Mouse (Mus musculus): ENCODE measurements around the gene Rpl18. TPM values are rescaled to one million over a fixed set of nuclear protein-coding genes. Genes with fewer than 3 reads are reported as not detected.

Rpl18 gene
- polyA plus RNA-seq, 1 experiment from 2014 or later = 540 TPM

DNA sequence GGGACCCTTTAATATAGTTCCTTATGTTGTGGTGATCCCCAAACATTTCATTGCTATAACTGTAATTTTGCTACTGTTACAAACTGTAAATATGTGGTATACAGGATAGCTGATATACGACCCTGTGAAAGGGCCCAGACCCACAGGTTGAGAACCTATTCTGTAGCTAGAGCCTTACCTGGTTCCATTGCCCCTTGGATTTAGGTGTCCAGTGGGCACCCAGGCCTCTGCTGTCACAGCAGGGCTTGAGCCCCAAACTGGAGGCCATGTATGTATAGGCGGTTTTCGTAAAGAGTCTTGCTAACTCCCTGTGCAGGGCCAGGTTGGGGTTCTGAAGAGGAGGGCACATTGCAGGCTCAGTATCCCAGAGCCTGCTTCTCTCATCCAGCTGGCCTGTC lies 1.2 kb downstream of the Rpl18 start:
- no peaks in the 10 kb centered on the region for H3K27me3 ChIP-seq
- 0 out of 2 replicates have a peak overlapping the region, but pooled peaks have one; percentile 89 for H3K27ac ChIP-seq
- H3K36me3 ChIP-seq = peaks cover 36% of the 10 kb centered on the region
- no peaks in the 10 kb centered on the region for H3K9me3 ChIP-seq (replicated peaks)
- peak overlapping the region; percentile 86; the same call in 1 of the 2 replicates for H3K9ac ChIP-seq
- WGBS = 86% methylated on average over 3 of the region's 3 CpGs
- H3K4me1 ChIP-seq (replicated peaks) = peaks cover 43% of the 10 kb centered on the region
- peak overlapping the region; percentile 80 for H3K4me2 ChIP-seq
- H3K4me3 ChIP-seq = peak overlapping the region; percentile 69
- no peak for ATAC-seq (replicated peaks; ENCODE audit: insufficient number of reproducible peaks, insufficient read depth, low FRiP score, low read depth)

DNA sequence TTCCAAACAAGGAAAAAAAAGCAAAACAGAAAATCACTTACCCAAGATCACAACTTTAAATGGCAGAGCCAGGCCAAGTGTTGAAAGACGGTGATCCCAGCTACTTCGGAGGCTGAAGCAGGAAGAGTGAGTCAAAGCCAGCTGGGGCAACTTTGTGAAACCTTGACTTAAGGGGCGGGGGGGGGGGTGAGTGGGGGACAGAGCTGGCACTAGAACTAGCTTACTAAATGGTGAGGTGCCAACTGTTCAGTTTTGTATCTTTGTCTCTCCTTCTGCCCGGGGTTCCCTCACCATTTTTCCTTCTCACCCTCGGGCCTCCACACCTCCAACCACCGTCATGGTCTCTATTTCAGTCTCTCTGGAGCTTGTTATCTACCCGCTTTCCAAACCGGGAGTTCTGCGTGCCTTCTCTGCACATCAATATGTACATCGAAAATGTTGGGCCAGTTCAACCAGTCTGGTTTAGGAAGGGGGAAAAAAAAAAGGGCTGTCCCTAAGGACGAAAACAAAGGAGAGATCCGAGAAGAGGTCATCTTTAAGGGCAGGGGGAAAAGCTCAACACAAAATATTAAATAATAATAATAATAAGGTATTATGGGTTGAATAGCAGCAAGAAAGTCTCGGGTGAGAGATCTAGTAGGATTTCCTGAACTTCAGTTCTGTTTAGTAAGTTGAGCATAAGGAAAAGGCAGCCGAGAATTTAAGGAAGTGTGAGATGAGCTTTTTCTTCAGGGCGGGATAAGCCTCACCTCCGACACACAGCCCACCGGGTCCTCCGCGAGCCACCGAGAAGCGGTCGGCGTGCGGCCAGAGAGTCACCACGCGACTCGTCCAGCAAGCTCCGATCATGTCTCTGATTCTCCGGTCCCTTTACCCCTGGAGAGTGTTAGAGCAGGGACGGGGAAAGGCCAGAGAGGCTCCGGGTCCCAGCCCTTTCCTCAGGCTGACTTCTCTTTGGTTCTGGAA lies 2.0 kb downstream of the Rpl18 start:
- ATAC-seq (replicated peaks; ENCODE audit: insufficient number of reproducible peaks, insufficient read depth, low FRiP score, low read depth) = peak; percentile 18; the same call in 1 of the 2 replicates
- Histone ChIP-seq H3K36me3 (peaks cover 30% of the 10 kb centered on the region), H3K4me1 (replicated peaks) (peaks cover 43% of the 10 kb centered on the region)

GRCm38 (mm10) chr7:45717918-45718297 lies 2.7 kb downstream of the Rpl18 start, which contains the start of gene Sphk2:
Gene Sphk2, minus strand, starts transcription at chr7:45718002.
- H3K27ac ChIP-seq = peak within 1 kb of the TSS; percentile 89
- peak; percentile 76 for ATAC-seq (replicated peaks; ENCODE audit: insufficient number of reproducible peaks, insufficient read depth, low FRiP score, low read depth)
- H3K36me3 ChIP-seq = peaks cover 23% of the 10 kb centered on the region
- H3K4me1 ChIP-seq (replicated peaks) = peaks cover 43% of the 10 kb centered on the region
- 0% methylated on average over 41 of the region's 41 CpGs for WGBS
- H3K27me3 ChIP-seq = no peaks in the 10 kb centered on the region
- H3K9ac ChIP-seq = peak within 1 kb of the TSS; percentile 88
- H3K4me3 ChIP-seq = peak within 1 kb of the TSS; percentile 69
- H3K9me3 ChIP-seq (replicated peaks) = no peaks in the 10 kb centered on the region
- H3K4me2 ChIP-seq = peak within 1 kb of the TSS; percentile 80

More for the DNA sequence above, 2.0 kb downstream of the Rpl18 start:
- Histone ChIP-seq H3K4me3 (peak overlapping the region; percentile 69), H3K27ac (peak overlapping the region; percentile 89), H3K9ac (peak overlapping the region; percentile 86), H3K9me3 (replicated peaks) (no peaks in the 10 kb centered on the region), H3K4me2 (peak overlapping the region; percentile 80), H3K27me3 (no peaks in the 10 kb centered on the region)
- 6% methylated on average over 31 of the region's 31 CpGs for WGBS

- peaks cover 43% of the 10 kb centered on the region for H3K4me1 ChIP-seq (replicated peaks)
- peak overlapping the region; percentile 85 for H3K27ac ChIP-seq
- H3K9me3 ChIP-seq (replicated peaks) = no peaks in the 10 kb centered on the region
- peak overlapping the region; percentile 64 for H3K4me2 ChIP-seq
- no peak for ATAC-seq (replicated peaks; ENCODE audit: insufficient number of reproducible peaks, insufficient read depth, low FRiP score, low read depth)
- no peaks in the 10 kb centered on the region for H3K27me3 ChIP-seq
- H3K4me3 ChIP-seq = peak overlapping the region; percentile 69
- whole genome bisulfite sequencing = under 1% methylated on average over 20 of the region's 20 CpGs
- peaks cover 20% of the 10 kb centered on the region for H3K36me3 ChIP-seq
- H3K9ac ChIP-seq = peak overlapping the region; percentile 88
Measured at GRCm38 (mm10) chr7:45718331-45718730, 3.1 kb downstream of the Rpl18 start.

GRCm38 (mm10) chr7:45719180-45719579 lies 3.9 kb downstream of the Rpl18 start:
- Histone ChIP-seq H3K36me3 (peaks cover 26% of the 10 kb centered on the region), H3K9ac (peak overlapping the region; percentile 88), H3K27me3 (no peaks in the 10 kb centered on the region), H3K4me1 (replicated peaks) (peaks cover 39% of the 10 kb centered on the region), H3K9me3 (replicated peaks) (no peaks in the 10 kb centered on the region), H3K4me2 (peak overlapping the region; percentile 64), H3K4me3 (peak overlapping the region; percentile 69), H3K27ac (no peak overlapping the region)
- ATAC-seq (replicated peaks; ENCODE audit: insufficient number of reproducible peaks, insufficient read depth, low FRiP score, low read depth) = no peak
- 74% methylated on average over 10 of the region's 10 CpGs for WGBS

DNA sequence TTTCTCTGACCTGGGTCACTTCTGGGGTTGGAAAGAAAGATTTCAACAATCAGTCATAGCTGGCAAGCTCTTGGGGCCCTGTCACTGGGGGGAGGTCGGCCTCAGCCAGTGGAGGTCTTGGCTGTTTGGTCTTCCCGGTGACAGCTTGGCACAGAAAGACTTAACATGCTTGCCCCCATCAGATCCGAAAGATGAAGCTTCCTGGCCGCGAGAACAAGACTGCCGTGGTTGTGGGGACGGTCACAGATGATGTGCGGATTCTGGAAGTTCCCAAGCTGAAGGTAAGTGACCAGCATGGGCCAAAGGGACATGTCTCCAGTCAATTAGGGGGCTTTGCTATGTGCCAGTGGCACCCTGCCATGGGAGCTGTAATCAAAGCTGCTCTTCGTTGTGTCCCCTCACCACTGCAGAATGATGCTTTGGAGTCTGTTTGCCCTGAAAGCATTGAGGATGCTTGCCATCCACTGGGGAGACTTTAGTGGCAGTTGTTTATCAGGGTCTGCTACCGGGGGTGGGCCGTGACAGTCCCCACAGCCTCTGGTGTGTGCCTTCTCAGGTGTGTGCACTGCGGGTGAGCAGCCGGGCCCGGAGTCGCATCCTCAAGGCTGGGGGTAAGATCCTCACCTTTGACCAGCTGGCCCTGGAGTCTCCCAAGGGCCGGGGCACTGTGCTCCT lies 4.6 kb downstream of the Rpl18 start:
- ATAC-seq (replicated peaks; ENCODE audit: insufficient number of reproducible peaks, insufficient read depth, low FRiP score, low read depth) = no peak
- Histone ChIP-seq H3K4me2 (peak overlapping the region; percentile 64; the same call in 1 of the 2 replicates), H3K9me3 (replicated peaks) (no peaks in the 10 kb centered on the region), H3K9ac (no peak overlapping the region), H3K36me3 (peaks cover 29% of the 10 kb centered on the region), H3K4me1 (replicated peaks) (peaks cover 33% of the 10 kb centered on the region), H3K27me3 (no peaks in the 10 kb centered on the region), H3K27ac (no peak overlapping the region), H3K4me3 (no peak overlapping the region)
- WGBS = 88% methylated on average over 16 of the region's 16 CpGs

DNA sequence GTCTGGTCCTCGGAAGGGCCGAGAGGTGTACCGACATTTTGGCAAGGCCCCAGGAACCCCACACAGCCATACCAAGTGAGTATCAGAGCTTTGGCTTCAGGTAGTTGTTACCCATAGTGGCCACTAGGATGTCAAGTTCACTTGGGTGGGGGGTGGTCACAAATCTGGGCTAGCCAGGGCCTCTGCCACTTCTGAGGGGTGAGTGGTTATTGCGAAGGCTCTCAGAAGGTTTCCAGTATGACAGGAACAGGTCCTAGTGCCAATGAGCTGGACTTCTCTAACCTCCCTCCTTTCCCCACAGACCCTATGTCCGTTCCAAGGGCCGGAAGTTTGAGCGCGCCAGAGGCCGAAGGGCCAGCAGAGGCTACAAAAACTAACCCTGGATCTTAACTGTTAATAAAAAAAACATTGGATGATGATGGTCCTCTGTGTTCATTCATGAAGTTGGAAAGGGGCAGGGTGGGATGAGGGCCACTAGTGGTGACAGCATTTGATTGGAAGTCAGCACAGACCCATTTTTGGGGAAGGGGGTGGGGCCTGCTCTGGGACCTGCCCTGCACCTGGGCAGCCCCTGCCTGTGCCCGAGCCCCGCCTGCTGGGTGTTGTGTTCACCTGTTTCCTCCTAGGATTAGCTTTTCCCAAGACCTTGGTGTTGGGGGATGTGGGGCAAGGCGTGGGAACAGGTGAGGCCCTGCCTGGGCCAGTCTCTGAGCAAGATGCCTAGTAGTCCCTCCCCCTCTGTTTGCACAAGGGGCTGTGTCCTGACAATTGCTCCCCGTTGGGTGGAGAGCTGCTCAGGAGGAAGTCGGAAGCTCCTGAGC lies 5.4 kb downstream of the Rpl18 start, which contains the start of gene Fam83e:
TSS of gene Fam83e (plus strand) at position 800 of the 821 bp plus-strand sequence.
- no peak within 1 kb of the TSS for H3K9ac ChIP-seq
- WGBS = 74% methylated on average over 14 of the region's 14 CpGs
- no peak for ATAC-seq (replicated peaks; ENCODE audit: insufficient number of reproducible peaks, insufficient read depth, low FRiP score, low read depth)

GRCm38 (mm10) chr7:45721234-45721571 lies 5.9 kb downstream of the Rpl18 start:
- ATAC-seq (replicated peaks; ENCODE audit: insufficient number of reproducible peaks, insufficient read depth, low FRiP score, low read depth) = no peak

More for the DNA sequence above, 5.4 kb downstream of the Rpl18 start, which contains the start of gene Fam83e:
- Histone ChIP-seq H3K27me3 (no peaks in the 10 kb centered on the region), H3K4me2 (no peak within 1 kb of the TSS), H3K36me3 (peaks cover 29% of the 10 kb centered on the region), H3K9me3 (replicated peaks) (no peaks in the 10 kb centered on the region), H3K27ac (no peak within 1 kb of the TSS), H3K4me1 (replicated peaks) (peaks cover 30% of the 10 kb centered on the region), H3K4me3 (no peak within 1 kb of the TSS)

DNA sequence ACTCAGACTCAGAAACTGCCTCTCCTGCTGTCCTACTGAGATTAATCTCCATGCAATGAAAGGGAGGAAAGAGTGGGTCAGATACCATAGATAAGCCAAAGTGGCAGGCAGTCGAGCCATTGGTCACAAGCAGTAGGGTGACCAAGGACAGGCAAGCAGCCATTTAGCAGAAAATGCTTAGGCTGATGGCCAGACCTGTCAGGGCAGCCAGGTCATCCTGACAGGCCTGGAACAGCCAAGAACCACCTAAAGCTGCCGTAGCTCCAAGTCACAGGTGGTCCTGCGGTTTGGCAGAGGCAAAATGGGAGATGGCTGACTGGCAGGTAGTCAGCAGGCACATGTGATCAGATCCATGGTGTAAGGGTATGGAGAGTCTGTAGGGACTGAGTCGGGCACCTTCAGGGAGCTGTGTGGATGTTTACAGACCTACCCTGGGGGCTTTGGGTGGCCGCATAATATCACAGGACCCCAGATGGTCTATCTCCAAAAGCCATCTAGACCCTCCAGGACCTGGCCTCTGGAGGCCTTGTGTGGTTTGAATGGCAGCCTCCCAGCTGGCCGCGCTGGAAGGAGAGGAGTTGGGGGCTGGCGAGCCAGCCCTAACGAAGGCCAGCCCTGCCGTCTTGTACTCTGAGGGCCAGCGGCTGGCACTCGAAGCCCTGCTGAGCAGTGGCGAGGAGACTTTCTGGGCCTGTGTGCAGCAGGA lies 6.5 kb downstream of the Rpl18 start:
- H3K27ac ChIP-seq = no peak overlapping the region
- ATAC-seq (replicated peaks; ENCODE audit: insufficient number of reproducible peaks, insufficient read depth, low FRiP score, low read depth) = no peak
- H3K4me3 ChIP-seq = no peak overlapping the region
- no peak overlapping the region for H3K9ac ChIP-seq
- no peak overlapping the region for H3K4me2 ChIP-seq
- peaks cover 33% of the 10 kb centered on the region for H3K36me3 ChIP-seq
- no peaks in the 10 kb centered on the region for H3K27me3 ChIP-seq
- 68% methylated on average over 13 of the region's 13 CpGs for WGBS
- H3K9me3 ChIP-seq (replicated peaks) = no peaks in the 10 kb centered on the region
- H3K4me1 ChIP-seq (replicated peaks) = peaks cover 18% of the 10 kb centered on the region

More at GRCm38 (mm10) chr7:45721234-45721571, 5.9 kb downstream of the Rpl18 start:
- H3K27ac ChIP-seq = no peak overlapping the region
- no peak overlapping the region for H3K4me3 ChIP-seq
- H3K4me1 ChIP-seq (replicated peaks) = peaks cover 24% of the 10 kb centered on the region
- no peaks in the 10 kb centered on the region for H3K9me3 ChIP-seq (replicated peaks)
- WGBS = 80% methylated on average over 7 of the region's 7 CpGs
- H3K27me3 ChIP-seq = no peaks in the 10 kb centered on the region
- no peak overlapping the region for H3K4me2 ChIP-seq
- H3K36me3 ChIP-seq = peaks cover 29% of the 10 kb centered on the region
- no peak overlapping the region for H3K9ac ChIP-seq

- H3K4me3 ChIP-seq = no peak overlapping the region
- peaks cover 33% of the 10 kb centered on the region for H3K36me3 ChIP-seq
- WGBS = 75% methylated on average over 13 of the region's 13 CpGs
Measured at GRCm38 (mm10) chr7:45722348-45722713, 7.1 kb downstream of the Rpl18 start.

More at GRCm38 (mm10) chr7:45722348-45722713, 7.1 kb downstream of the Rpl18 start:
- Histone ChIP-seq H3K27me3 (no peaks in the 10 kb centered on the region), H3K27ac (no peak overlapping the region), H3K9me3 (replicated peaks) (no peaks in the 10 kb centered on the region), H3K4me2 (no peak overlapping the region), H3K9ac (no peak overlapping the region), H3K4me1 (replicated peaks) (peaks cover 14% of the 10 kb centered on the region)
- ATAC-seq (replicated peaks; ENCODE audit: insufficient number of reproducible peaks, insufficient read depth, low FRiP score, low read depth) = no peak
